Mouse (Mus musculus) E14TG2a.4 (cell line): ENCODE measurements around the gene Vps51.

Experiments used
- CTCF ChIP-seq: conservative IDR thresholded peaks from 2 replicates; pipeline ENCODE4 v1.5.1; 2014; ENCODE audit warnings: low read length
- NANOG ChIP-seq: IDR thresholded peaks from 2 replicates; pipeline ENCODE4 v1.6.1; 2014; ENCODE audit warnings: borderline replicate concordance, low read length, mixed read lengths
- POU5F1 ChIP-seq: IDR thresholded peaks from 2 replicates; pipeline ENCODE4 v1.6.1; 2014; ENCODE audit warnings: low read length, borderline replicate concordance

- TF ChIP-seq CTCF (no peak), POU5F1 (no peak), NANOG (no peak)
Observed at GRCm38 (mm10) chr19:6073889-6074288, 3.1 kb downstream of the Vps51 start.
